Mouse (Mus musculus) heart, adult 2 months (tissue): ENCODE data around the gene Grap2. TPM values are rescaled to one million over a fixed set of nuclear protein-coding genes. Genes with fewer than 3 reads are reported as not detected.

Experiments used
- DNase-seq, 2 experiments: peaks; one replicate each; pipeline ENCODE4 v3.0.0; 2021
- H3K27ac ChIP-seq: fragments of 200-600 bp; 2 replicates; pipeline ENCODE4 v1.8.1; 2022
- H3K27me3 ChIP-seq: fragments of 200-500 bp; 2 replicates; pipeline ENCODE4 v1.6.1; 2012; ENCODE audit warnings: mild to moderate bottlenecking, low read length, inconsistent platforms, mixed read lengths; ENCODE audit not compliant: control insufficient read depth, insufficient read depth
- H3K36me3 ChIP-seq: fragments of 200-500 bp; 2 replicates; pipeline ENCODE4 v1.6.1; 2012; ENCODE audit warnings: low read length, inconsistent platforms; ENCODE audit not compliant: control insufficient read depth, insufficient read depth
- H3K4me1 ChIP-seq: fragments of 200-500 bp; 2 replicates; pipeline ENCODE4 v1.6.1; 2011; ENCODE audit warnings: low read length; ENCODE audit not compliant: control insufficient read depth, insufficient read depth
- H3K4me3 ChIP-seq: fragments of 200-600 bp; 2 replicates; pipeline ENCODE4 v1.8.1; 2022
- H3K79me2 ChIP-seq: fragments of 200-500 bp; replicated peaks from 2 replicates; pipeline ENCODE4 v1.6.1; 2012; ENCODE audit warnings: mild to moderate bottlenecking, inconsistent platforms, low read length, moderate library complexity, mixed read lengths; ENCODE audit not compliant: control insufficient read depth, insufficient read depth
- H3K9ac ChIP-seq: fragments of 200-500 bp; 2 replicates; pipeline ENCODE4 v1.6.1; 2012; ENCODE audit warnings: low read depth, mild to moderate bottlenecking, control low read depth, inconsistent platforms, low read length, mixed read lengths
- CTCF ChIP-seq: fragments of 200-600 bp; IDR thresholded peaks from 2 replicates; pipeline ENCODE4 v1.8.1; 2022; ENCODE audit warnings: antibody characterized with exemption, mild to moderate bottlenecking, moderate library complexity
- EP300 ChIP-seq: fragments of 200-500 bp; IDR thresholded peaks from 2 replicates; pipeline ENCODE4 v1.6.1; 2011; ENCODE audit warnings: low read depth, low read length, control low read depth; ENCODE audit not compliant: insufficient read depth
- POLR2A ChIP-seq: fragments of 200-500 bp; IDR thresholded peaks from 2 replicates; pipeline ENCODE4 v1.6.1; 2011; ENCODE audit warnings: mild to moderate bottlenecking, low read depth, low read length, control low read depth; ENCODE audit not compliant: insufficient read depth
- WGBS: fragments of 180-500 bp; shearing (Covaris S2); methylation state at CpG from one replicate; pipeline ENCODE4 v1.1.7; 2018; 5-methylcytosine and 5-hydroxymethylcytosine counted together
- intact Hi-C: fragments of 180-260 bp; cut with DNase I; formaldehyde crosslinking; loops from one replicate; pipeline ENCODE4 v1.15.1; 2025
- polyA plus RNA-seq: library from polyadenylated mRNA; depleted of rRNA; stranded (reverse); fragments of >200 nt; gene quantifications from 2 replicates; pipeline ENCODE4 v1.2.3, GENCODE M21; 2012
- total RNA-seq, 2 experiments: library from RNA; stranded (reverse); gene quantifications; 2 replicates each; pipeline ENCODE4 v1.2.3; 2021

Gene Grap2
- total and polyA plus RNA-seq, 3 experiments: 0.47 to 1.6 (median 1.3) TPM

DNA sequence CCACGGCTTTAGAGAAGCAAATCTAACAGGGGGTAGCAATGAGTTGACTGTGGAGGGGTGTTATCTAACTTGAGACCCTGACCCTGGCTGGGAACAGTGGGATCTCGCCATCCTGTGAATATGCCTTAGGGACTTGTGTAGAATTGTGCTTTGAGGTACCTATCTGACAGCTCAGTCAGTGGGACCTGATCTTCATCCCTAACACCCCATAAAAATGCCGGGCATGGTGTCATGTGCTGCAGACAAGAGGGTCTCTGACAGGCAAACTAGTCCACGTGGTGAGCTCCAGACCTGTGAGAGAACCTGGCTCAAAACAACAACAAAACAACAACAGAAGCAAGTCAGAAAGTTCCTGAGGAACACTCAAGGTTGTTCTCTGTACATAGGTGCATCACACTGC, 27.4 kb downstream of the Grap2 start:
- H3K4me1 ChIP-seq: 0 out of 2 replicates have a peak, but pooled peaks cover 1% of the 10 kb centered on the region
- H3K27me3 ChIP-seq: no peaks in the 10 kb centered on the region
- WGBS: 73% methylated on average over 4 of the region's 4 CpGs
- no peak overlapping the region for H3K9ac ChIP-seq
- no peak for DNase-seq
- no peak overlapping the region for H3K4me3 ChIP-seq
- no peak for TF ChIP-seq CTCF
- no peak for TF ChIP-seq POLR2A
- no peak for TF ChIP-seq EP300
- H3K27ac ChIP-seq: no peak overlapping the region
- H3K79me2 ChIP-seq: no peaks in the 10 kb centered on the region
- no peaks in the 10 kb centered on the region for H3K36me3 ChIP-seq
- intact Hi-C loops: no loop called here

DNA sequence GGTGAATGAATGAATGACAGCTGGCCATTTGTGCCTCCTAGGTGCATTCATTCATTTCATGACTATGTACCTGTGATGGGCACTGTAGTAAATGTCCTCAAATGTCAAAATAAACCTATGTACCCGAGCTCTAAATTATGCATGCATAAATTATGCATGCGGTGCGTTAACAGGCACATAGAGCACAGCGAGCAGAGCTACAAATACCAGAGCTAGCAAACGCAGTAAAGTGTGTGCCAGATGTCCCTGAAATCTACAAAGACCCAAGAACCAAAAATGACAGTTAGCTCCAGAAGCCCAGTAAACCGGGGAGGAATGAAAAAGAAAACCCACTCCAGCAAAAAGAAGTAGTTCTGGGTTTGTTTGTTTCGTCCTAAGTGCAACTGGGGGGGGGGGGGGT, 29.1 kb downstream of the Grap2 start:
- H3K4me3 ChIP-seq: no peak overlapping the region
- no peak for TF ChIP-seq POLR2A
- no peak for TF ChIP-seq CTCF
- TF ChIP-seq EP300: no peak
- WGBS: 82% methylated on average over 7 of the region's 7 CpGs
- H3K79me2 ChIP-seq: no peaks in the 10 kb centered on the region
- no peak overlapping the region for H3K9ac ChIP-seq
- H3K27me3 ChIP-seq: no peaks in the 10 kb centered on the region
- H3K36me3 ChIP-seq: no peaks in the 10 kb centered on the region
- 0 out of 2 replicates have a peak, but pooled peaks cover 1% of the 10 kb centered on the region for H3K4me1 ChIP-seq
- no peak overlapping the region for H3K27ac ChIP-seq
- DNase-seq: no peak
- intact Hi-C loops: no loop called here

DNA sequence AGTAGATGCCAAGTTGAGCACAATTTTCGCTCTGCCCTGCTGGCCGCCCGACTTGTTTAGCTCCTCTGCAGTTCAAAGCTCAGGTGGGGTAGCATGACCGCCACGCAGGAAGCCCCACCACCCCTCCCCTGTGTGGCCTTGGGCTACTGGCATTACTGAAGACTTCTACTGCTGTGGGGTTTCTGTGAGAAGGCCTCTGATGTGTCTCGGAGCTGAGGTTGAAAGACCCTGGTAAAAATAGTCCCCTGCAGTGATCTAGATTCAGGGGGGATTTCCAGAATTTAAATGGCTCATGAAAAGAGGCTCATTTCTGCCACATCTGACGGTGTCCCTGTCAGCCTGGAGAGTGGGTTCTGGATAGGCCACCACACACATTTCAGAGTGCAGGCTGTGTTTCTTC, 30.1 kb downstream of the Grap2 start:
- H3K27ac ChIP-seq: no peak overlapping the region

GRCm38 (mm10) chr15:80604026-80604425, 31.6 kb downstream of the Grap2 start:
- intact Hi-C loops: no loop called here
- H3K27ac ChIP-seq: no peak overlapping the region
- TF ChIP-seq CTCF (no peak), POLR2A (no peak), EP300 (no peak)

More for the DNA sequence above, 30.1 kb downstream of the Grap2 start:
- H3K27me3 ChIP-seq: no peaks in the 10 kb centered on the region
- H3K36me3 ChIP-seq: no peaks in the 10 kb centered on the region
- 0 out of 2 replicates have a peak, but pooled peaks cover 1% of the 10 kb centered on the region for H3K4me1 ChIP-seq
- no peak overlapping the region for H3K9ac ChIP-seq
- TF ChIP-seq POLR2A (no peak), CTCF (no peak), EP300 (no peak)
- no peaks in the 10 kb centered on the region for H3K79me2 ChIP-seq
- WGBS: 86% methylated on average over 7 of the region's 7 CpGs
- intact Hi-C loops: no loop called here
- DNase-seq: no peak
- H3K4me3 ChIP-seq: no peak overlapping the region

GRCm38 (mm10) chr15:80607970-80608369, 35.6 kb downstream of the Grap2 start:
- no peak for DNase-seq
- intact Hi-C loops: no loop called here
- no peaks in the 10 kb centered on the region for H3K36me3 ChIP-seq
- H3K4me1 ChIP-seq: no peaks in the 10 kb centered on the region
- H3K9ac ChIP-seq: no peak overlapping the region
- H3K27ac ChIP-seq: no peak overlapping the region
- no peaks in the 10 kb centered on the region for H3K27me3 ChIP-seq
- no peak overlapping the region for H3K4me3 ChIP-seq
- 77% methylated on average over 3 of the region's 3 CpGs for WGBS
- no peaks in the 10 kb centered on the region for H3K79me2 ChIP-seq
- TF ChIP-seq CTCF: no peak
- TF ChIP-seq EP300: no peak
- no peak for TF ChIP-seq POLR2A

More at GRCm38 (mm10) chr15:80604026-80604425, 31.6 kb downstream of the Grap2 start:
- H3K36me3 ChIP-seq: no peaks in the 10 kb centered on the region
- DNase-seq: no peak
- H3K9ac ChIP-seq: no peak overlapping the region
- H3K4me1 ChIP-seq: 0 out of 2 replicates have a peak, but pooled peaks cover 1% of the 10 kb centered on the region
- H3K27me3 ChIP-seq: no peaks in the 10 kb centered on the region
- 80% methylated on average over 6 of the region's 6 CpGs for WGBS
- H3K79me2 ChIP-seq: no peaks in the 10 kb centered on the region
- H3K4me3 ChIP-seq: no peak overlapping the region

GRCm38 (mm10) chr15:80610335-80610734, 37.9 kb downstream of the Grap2 start:
- H3K36me3 ChIP-seq: no peaks in the 10 kb centered on the region
- H3K9ac ChIP-seq: no peak overlapping the region
- 63% methylated on average over 2 of the region's 2 CpGs for WGBS
- H3K27me3 ChIP-seq: no peaks in the 10 kb centered on the region
- no peak overlapping the region for H3K4me3 ChIP-seq
- TF ChIP-seq EP300: no peak
- TF ChIP-seq CTCF: no peak
- TF ChIP-seq POLR2A: no peak
- no peaks in the 10 kb centered on the region for H3K79me2 ChIP-seq
- no peak for DNase-seq
- no peaks in the 10 kb centered on the region for H3K4me1 ChIP-seq
- H3K27ac ChIP-seq: no peak overlapping the region
- intact Hi-C loops: no loop called here

DNA sequence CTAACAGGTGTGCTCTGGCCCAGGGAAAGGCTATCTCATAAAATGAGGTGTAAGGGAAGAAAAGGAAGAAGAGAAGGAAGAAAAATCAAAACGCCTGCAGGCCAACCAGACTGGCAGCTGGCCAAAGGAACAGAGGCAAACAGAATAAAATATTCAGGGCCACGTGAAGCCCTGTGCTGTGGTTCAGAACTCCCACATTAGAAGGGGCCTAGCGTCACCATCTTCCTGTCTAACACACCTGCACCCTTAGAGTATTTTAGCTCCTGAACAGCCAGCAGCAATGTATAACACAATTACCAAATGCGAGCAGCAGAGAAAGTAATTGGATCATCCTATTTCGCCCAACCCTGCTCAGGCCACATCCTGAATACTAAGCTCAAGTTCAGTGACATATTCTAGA, 39.1 kb downstream of the Grap2 start:
- H3K36me3 ChIP-seq: no peaks in the 10 kb centered on the region
- no peak overlapping the region for H3K4me3 ChIP-seq
- no peaks in the 10 kb centered on the region for H3K79me2 ChIP-seq
- intact Hi-C loops: no loop called here
- TF ChIP-seq POLR2A (no peak), EP300 (no peak), CTCF (no peak)
- H3K4me1 ChIP-seq: no peaks in the 10 kb centered on the region
- H3K9ac ChIP-seq: no peak overlapping the region
- DNase-seq: no peak
- H3K27me3 ChIP-seq: no peaks in the 10 kb centered on the region
- no peak overlapping the region for H3K27ac ChIP-seq
- WGBS: 64% methylated on average over 5 of the region's 5 CpGs
